Mouse (Mus musculus): ENCODE results near the gene Mgp. TPM values are rescaled to one million over a fixed set of nuclear protein-coding genes. Genes with fewer than 3 reads are reported as not detected.
"Not testable (repeated sequence)": the region's sequence is repeated elsewhere in the genome, so short reads cannot be mapped to it uniquely, and the experiment has no call there.

The Mgp gene
- polyA plus RNA-seq, 1 experiment, result 11.5 TPM

- no peak for TF ChIP-seq CTCF (IDR thresholded peaks at IDR 0.05; ENCODE audit: borderline replicate concordance, extremely low read depth, insufficient read depth, insufficient read length)
- no peak for TF ChIP-seq POLR2A (IDR thresholded peaks at IDR 0.05; ENCODE audit: borderline replicate concordance, extremely low read depth, insufficient read depth, insufficient read length, poor library complexity, severe bottlenecking)
- DNase-seq (ENCODE audit: low read depth), result no peak
Measured at GRCm38 (mm10) chr6:136894532-136895339, 19.1 kb upstream of the Mgp start.

- no peak for TF ChIP-seq POLR2A (IDR thresholded peaks at IDR 0.05; ENCODE audit: borderline replicate concordance, extremely low read depth, insufficient read depth, insufficient read length, poor library complexity, severe bottlenecking)
- TF ChIP-seq CTCF (IDR thresholded peaks at IDR 0.05; ENCODE audit: borderline replicate concordance, extremely low read depth, insufficient read depth, insufficient read length), result no peak
- DNase-seq (ENCODE audit: low read depth), result no peak
Measured at GRCm38 (mm10) chr6:136892002-136892401, 16.4 kb upstream of the Mgp start.

GRCm38 (mm10) chr6:136889554-136889953 lies 13.9 kb upstream of the Mgp start:
- DNase-seq (ENCODE audit: low read depth), result no peak
- no peak for TF ChIP-seq CTCF (IDR thresholded peaks at IDR 0.05; ENCODE audit: borderline replicate concordance, extremely low read depth, insufficient read depth, insufficient read length)
- no peak for TF ChIP-seq POLR2A (IDR thresholded peaks at IDR 0.05; ENCODE audit: borderline replicate concordance, extremely low read depth, insufficient read depth, insufficient read length, poor library complexity, severe bottlenecking)

GRCm38 (mm10) chr6:136889067-136889466 lies 13.4 kb upstream of the Mgp start:
- DNase-seq (ENCODE audit: low read depth), result no peak
- no peak for TF ChIP-seq CTCF (IDR thresholded peaks at IDR 0.05; ENCODE audit: borderline replicate concordance, extremely low read depth, insufficient read depth, insufficient read length)
- TF ChIP-seq POLR2A (IDR thresholded peaks at IDR 0.05; ENCODE audit: borderline replicate concordance, extremely low read depth, insufficient read depth, insufficient read length, poor library complexity, severe bottlenecking), result no peak

- DNase-seq (ENCODE audit: low read depth), result no peak
- TF ChIP-seq CTCF (IDR thresholded peaks at IDR 0.05; ENCODE audit: borderline replicate concordance, extremely low read depth, insufficient read depth, insufficient read length) (no peak), POLR2A (IDR thresholded peaks at IDR 0.05; ENCODE audit: borderline replicate concordance, extremely low read depth, insufficient read depth, insufficient read length, poor library complexity, severe bottlenecking) (no peak)
Measured at GRCm38 (mm10) chr6:136887854-136888253, 12.2 kb upstream of the Mgp start.

GRCm38 (mm10) chr6:136884766-136885165 lies 9.1 kb upstream of the Mgp start:
- not testable (repeated sequence) for DNase-seq (ENCODE audit: low read depth)

- TF ChIP-seq CTCF (IDR thresholded peaks at IDR 0.05; ENCODE audit: borderline replicate concordance, extremely low read depth, insufficient read depth, insufficient read length), result no peak
- TF ChIP-seq POLR2A (IDR thresholded peaks at IDR 0.05; ENCODE audit: borderline replicate concordance, extremely low read depth, insufficient read depth, insufficient read length, poor library complexity, severe bottlenecking), result no peak
- no peak for DNase-seq (ENCODE audit: low read depth)
Measured at GRCm38 (mm10) chr6:136883961-136884360, 8.3 kb upstream of the Mgp start.

GRCm38 (mm10) chr6:136883431-136883915 lies 7.8 kb upstream of the Mgp start:
- TF ChIP-seq POLR2A (IDR thresholded peaks at IDR 0.05; ENCODE audit: borderline replicate concordance, extremely low read depth, insufficient read depth, insufficient read length, poor library complexity, severe bottlenecking) (no peak), CTCF (IDR thresholded peaks at IDR 0.05; ENCODE audit: borderline replicate concordance, extremely low read depth, insufficient read depth, insufficient read length) (no peak)
- no peak for DNase-seq (ENCODE audit: low read depth)

- TF ChIP-seq CTCF (IDR thresholded peaks at IDR 0.05; ENCODE audit: borderline replicate concordance, extremely low read depth, insufficient read depth, insufficient read length) (no peak), POLR2A (IDR thresholded peaks at IDR 0.05; ENCODE audit: borderline replicate concordance, extremely low read depth, insufficient read depth, insufficient read length, poor library complexity, severe bottlenecking) (no peak)
- no peak for DNase-seq (ENCODE audit: low read depth)
Measured at GRCm38 (mm10) chr6:136881678-136882077, 6.1 kb upstream of the Mgp start.

- TF ChIP-seq CTCF (IDR thresholded peaks at IDR 0.05; ENCODE audit: borderline replicate concordance, extremely low read depth, insufficient read depth, insufficient read length), result no peak
- TF ChIP-seq POLR2A (IDR thresholded peaks at IDR 0.05; ENCODE audit: borderline replicate concordance, extremely low read depth, insufficient read depth, insufficient read length, poor library complexity, severe bottlenecking), result no peak
- DNase-seq (ENCODE audit: low read depth), result peak; percentile 76
Measured at GRCm38 (mm10) chr6:136874599-136874998, 1.0 kb downstream of the Mgp start.

GRCm38 (mm10) chr6:136868921-136869320 lies 6.7 kb downstream of the Mgp start:
- DNase-seq (ENCODE audit: low read depth), result no peak
- TF ChIP-seq CTCF (IDR thresholded peaks at IDR 0.05; ENCODE audit: borderline replicate concordance, extremely low read depth, insufficient read depth, insufficient read length), result no peak
- no peak for TF ChIP-seq POLR2A (IDR thresholded peaks at IDR 0.05; ENCODE audit: borderline replicate concordance, extremely low read depth, insufficient read depth, insufficient read length, poor library complexity, severe bottlenecking)

- DNase-seq (ENCODE audit: low read depth), result no peak
- no peak for TF ChIP-seq POLR2A (IDR thresholded peaks at IDR 0.05; ENCODE audit: borderline replicate concordance, extremely low read depth, insufficient read depth, insufficient read length, poor library complexity, severe bottlenecking)
- no peak for TF ChIP-seq CTCF (IDR thresholded peaks at IDR 0.05; ENCODE audit: borderline replicate concordance, extremely low read depth, insufficient read depth, insufficient read length)
Measured at GRCm38 (mm10) chr6:136866150-136866549, 9.5 kb downstream of the Mgp start.

Measured in brain, embryonic 14.5 days (tissue).